Mouse (Mus musculus) thymus, adult 2 months (tissue): ENCODE results near the gene Ralgapa1.
"Not testable (repeated sequence)": the region's sequence is repeated elsewhere in the genome, so short reads cannot be mapped to it uniquely, and the experiment has no call there.

Experiments used
- CTCF ChIP-seq: fragments of 200-500 bp; IDR thresholded peaks from 2 replicates; pipeline ENCODE4 v1.5.1; 2012; ENCODE audit warnings: mild to moderate bottlenecking, control low read depth, low read length, moderate library complexity, borderline replicate concordance; ENCODE audit not compliant: control insufficient read depth, poor library complexity, insufficient read depth; ENCODE audit errors: extremely low read depth
- POLR2A ChIP-seq: fragments of 200-500 bp; IDR thresholded peaks from 2 replicates; pipeline ENCODE4 v1.6.1; 2012; ENCODE audit warnings: mild to moderate bottlenecking, low read length, control low read depth, moderate library complexity; ENCODE audit not compliant: control insufficient read depth, poor library complexity, insufficient read depth; ENCODE audit errors: extremely low read depth

DNA sequence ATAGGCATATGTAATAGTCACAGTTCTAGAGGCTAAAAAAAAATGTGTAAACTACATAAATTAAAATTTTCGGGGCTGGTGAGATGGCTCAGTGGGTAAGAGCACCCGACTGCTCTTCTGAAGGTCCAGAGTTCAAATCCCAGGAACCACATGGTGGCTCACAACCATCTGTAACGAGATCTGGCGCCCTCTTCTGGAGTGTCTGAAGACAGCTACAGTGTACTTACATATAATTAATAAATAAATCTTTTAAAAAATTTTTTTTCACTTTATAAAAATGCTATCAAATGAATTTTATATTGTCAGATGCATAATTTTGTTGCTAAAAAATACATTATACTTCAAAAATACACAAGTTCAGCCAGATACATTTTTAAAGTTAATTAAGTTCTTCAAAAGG lies 26.5 kb downstream of the Ralgapa1 start:
- TF ChIP-seq CTCF, POLR2A: not testable (repeated sequence)
